Mouse (Mus musculus): Measurements from ENCODE around the gene Il20. TPM values are rescaled to one million over a fixed set of nuclear protein-coding genes. Genes with fewer than 3 reads are reported as not detected.

The Il20 gene
- polyA plus RNA-seq (2012; rRNA removed) = not detected in 2 replicates

- TF ChIP-seq CTCF (IDR thresholded peaks at IDR 0.05; ENCODE audit: borderline replicate concordance, control insufficient read depth, extremely low read depth, insufficient read depth, low read length, poor library complexity) (no peak), POLR2A (IDR thresholded peaks at IDR 0.05; ENCODE audit: control insufficient read depth, extremely low read depth, insufficient read depth, low read length, poor library complexity) (no peak)
- WGBS = 92% methylated on average over 12 of the region's 12 CpGs
- Histone ChIP-seq H3K27me3 (ENCODE audit: control insufficient read depth, insufficient read depth, low read length) (no peaks in the 10 kb centered on the region), H3K36me3 (ENCODE audit: control insufficient read depth, insufficient read depth, low read length) (no peaks in the 10 kb centered on the region), H3K4me1 (replicated peaks; ENCODE audit: control insufficient read depth, insufficient read depth, low read length) (no peaks in the 10 kb centered on the region), H3K27ac (ENCODE audit: control insufficient read depth, insufficient read depth, low read length) (no peak within 1 kb of the TSS), H3K4me3 (ENCODE audit: control insufficient read depth, insufficient read depth, low read length) (no peak within 1 kb of the TSS)
- DNase-seq = no peak
Observed at GRCm38 (mm10) chr1:130911401-130912010, at the start of gene Il20. Gene Il20, minus strand, starts transcription at chr1:130911451.

DNA sequence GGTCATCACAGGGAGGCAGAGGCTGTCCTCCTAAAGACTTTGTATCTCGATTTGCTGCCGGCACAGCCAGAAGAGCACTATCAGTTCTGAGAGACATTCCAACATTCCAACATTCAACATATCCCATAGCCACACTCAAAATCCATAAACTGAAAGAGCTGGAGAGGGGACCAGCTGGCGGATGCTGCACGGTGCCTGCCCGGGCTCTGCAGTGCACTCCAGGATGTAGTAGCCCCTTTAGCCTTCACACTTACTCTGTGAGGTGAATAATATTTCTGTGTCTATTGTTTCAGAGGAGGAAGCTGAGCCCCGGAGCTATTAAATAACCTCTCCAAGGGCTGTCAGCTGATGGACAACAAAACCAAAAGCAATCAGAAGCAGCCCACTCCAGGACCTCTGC lies 35.7 kb upstream of the Il20 start:
- no peak overlapping the region for H3K27ac ChIP-seq (ENCODE audit: control insufficient read depth, insufficient read depth, low read length)
- DNase-seq = no peak
- WGBS = 68% methylated on average over 6 of the region's 6 CpGs
- no peak overlapping the region for H3K4me3 ChIP-seq (ENCODE audit: control insufficient read depth, insufficient read depth, low read length)
- H3K4me1 ChIP-seq (replicated peaks; ENCODE audit: control insufficient read depth, insufficient read depth, low read length) = no peaks in the 10 kb centered on the region
- no peaks in the 10 kb centered on the region for H3K27me3 ChIP-seq (ENCODE audit: control insufficient read depth, insufficient read depth, low read length)
- no peak for TF ChIP-seq CTCF (IDR thresholded peaks at IDR 0.05; ENCODE audit: borderline replicate concordance, control insufficient read depth, extremely low read depth, insufficient read depth, low read length, poor library complexity)
- no peak for TF ChIP-seq POLR2A (IDR thresholded peaks at IDR 0.05; ENCODE audit: control insufficient read depth, extremely low read depth, insufficient read depth, low read length, poor library complexity)
- no peaks in the 10 kb centered on the region for H3K36me3 ChIP-seq (ENCODE audit: control insufficient read depth, insufficient read depth, low read length)

- TF ChIP-seq CTCF (IDR thresholded peaks at IDR 0.05; ENCODE audit: borderline replicate concordance, control insufficient read depth, extremely low read depth, insufficient read depth, low read length, poor library complexity) (no peak), POLR2A (IDR thresholded peaks at IDR 0.05; ENCODE audit: control insufficient read depth, extremely low read depth, insufficient read depth, low read length, poor library complexity) (no peak)
- WGBS = 88% methylated on average over 3 of the region's 3 CpGs
- Histone ChIP-seq H3K27me3 (ENCODE audit: control insufficient read depth, insufficient read depth, low read length) (no peaks in the 10 kb centered on the region), H3K4me1 (replicated peaks; ENCODE audit: control insufficient read depth, insufficient read depth, low read length) (no peaks in the 10 kb centered on the region), H3K27ac (ENCODE audit: control insufficient read depth, insufficient read depth, low read length) (no peak overlapping the region), H3K4me3 (ENCODE audit: control insufficient read depth, insufficient read depth, low read length) (no peak overlapping the region), H3K36me3 (ENCODE audit: control insufficient read depth, insufficient read depth, low read length) (no peaks in the 10 kb centered on the region)
- DNase-seq = no peak
Observed at GRCm38 (mm10) chr1:130941801-130942200, 30.6 kb upstream of the Il20 start.

DNA sequence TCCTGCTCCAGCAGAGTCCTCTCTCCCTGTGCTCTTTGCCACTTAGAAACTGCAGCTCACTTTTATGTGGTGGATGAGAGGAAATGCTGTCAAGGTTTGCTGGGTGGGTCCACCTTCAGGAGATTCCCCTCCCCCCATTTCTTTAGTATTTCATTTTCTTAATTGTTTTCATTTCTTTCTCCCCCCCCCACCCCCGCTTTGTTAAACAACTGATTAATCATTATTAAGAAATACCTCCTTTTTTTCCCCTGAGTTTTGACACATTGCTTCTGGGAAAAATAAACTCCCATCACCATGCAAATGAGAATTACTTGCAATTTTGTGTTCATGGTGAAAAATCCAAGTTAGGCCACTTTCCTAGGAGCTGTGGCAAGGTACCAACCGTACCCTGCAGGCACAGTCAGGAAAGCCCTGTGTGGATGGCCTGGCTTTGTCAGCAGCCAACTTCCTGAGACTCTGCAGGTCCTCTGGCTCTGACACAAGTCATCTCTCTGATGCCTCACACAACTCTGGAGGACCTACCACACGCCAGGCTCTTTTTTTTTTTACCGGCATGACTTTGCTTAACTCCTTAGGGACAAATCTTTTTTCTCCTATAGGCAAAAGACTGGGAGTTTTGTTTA lies 28.9 kb upstream of the Il20 start, which contains the start of gene Il19:
Il19 (minus strand) TSS at position 51 of the 623 bp plus-strand sequence.
- no peak for DNase-seq
- 61% methylated on average over 4 of the region's 4 CpGs for WGBS
- Histone ChIP-seq H3K27me3 (ENCODE audit: control insufficient read depth, insufficient read depth, low read length) (no peaks in the 10 kb centered on the region), H3K4me3 (ENCODE audit: control insufficient read depth, insufficient read depth, low read length) (no peak within 1 kb of the TSS), H3K4me1 (replicated peaks; ENCODE audit: control insufficient read depth, insufficient read depth, low read length) (no peaks in the 10 kb centered on the region), H3K36me3 (ENCODE audit: control insufficient read depth, insufficient read depth, low read length) (no peaks in the 10 kb centered on the region), H3K27ac (ENCODE audit: control insufficient read depth, insufficient read depth, low read length) (no peak within 1 kb of the TSS)
- TF ChIP-seq POLR2A (IDR thresholded peaks at IDR 0.05; ENCODE audit: control insufficient read depth, extremely low read depth, insufficient read depth, low read length, poor library complexity) (no peak), CTCF (IDR thresholded peaks at IDR 0.05; ENCODE audit: borderline replicate concordance, control insufficient read depth, extremely low read depth, insufficient read depth, low read length, poor library complexity) (no peak)

DNA sequence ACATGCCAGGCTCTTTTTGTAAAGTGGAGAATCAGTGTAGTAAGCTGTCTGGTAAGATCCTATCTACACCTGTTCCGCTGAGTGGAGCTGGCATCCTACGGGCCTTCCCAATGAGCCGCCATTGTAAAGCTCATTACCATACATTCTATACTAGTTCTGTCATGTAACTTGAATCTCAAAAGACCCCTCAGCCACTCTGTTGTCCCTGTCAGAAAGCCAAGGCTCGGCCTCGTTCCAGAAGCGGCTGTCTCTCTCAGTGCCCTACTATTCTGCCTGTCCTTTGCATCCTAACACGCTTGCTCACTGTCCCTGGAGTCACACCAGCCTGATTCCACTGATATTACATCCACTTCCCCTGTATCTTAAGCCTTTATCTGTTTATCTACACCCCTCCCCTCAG lies 26.9 kb upstream of the Il20 start:
- DNase-seq = no peak
- TF ChIP-seq CTCF (IDR thresholded peaks at IDR 0.05; ENCODE audit: borderline replicate concordance, control insufficient read depth, extremely low read depth, insufficient read depth, low read length, poor library complexity) (no peak), POLR2A (IDR thresholded peaks at IDR 0.05; ENCODE audit: control insufficient read depth, extremely low read depth, insufficient read depth, low read length, poor library complexity) (no peak)
- H3K4me1 ChIP-seq (replicated peaks; ENCODE audit: control insufficient read depth, insufficient read depth, low read length) = no peaks in the 10 kb centered on the region
- H3K27ac ChIP-seq (ENCODE audit: control insufficient read depth, insufficient read depth, low read length) = no peak overlapping the region
- H3K36me3 ChIP-seq (ENCODE audit: control insufficient read depth, insufficient read depth, low read length) = no peaks in the 10 kb centered on the region
- 96% methylated on average over 7 of the region's 7 CpGs for WGBS
- H3K27me3 ChIP-seq (ENCODE audit: control insufficient read depth, insufficient read depth, low read length) = no peaks in the 10 kb centered on the region
- no peak overlapping the region for H3K4me3 ChIP-seq (ENCODE audit: control insufficient read depth, insufficient read depth, low read length)

DNA sequence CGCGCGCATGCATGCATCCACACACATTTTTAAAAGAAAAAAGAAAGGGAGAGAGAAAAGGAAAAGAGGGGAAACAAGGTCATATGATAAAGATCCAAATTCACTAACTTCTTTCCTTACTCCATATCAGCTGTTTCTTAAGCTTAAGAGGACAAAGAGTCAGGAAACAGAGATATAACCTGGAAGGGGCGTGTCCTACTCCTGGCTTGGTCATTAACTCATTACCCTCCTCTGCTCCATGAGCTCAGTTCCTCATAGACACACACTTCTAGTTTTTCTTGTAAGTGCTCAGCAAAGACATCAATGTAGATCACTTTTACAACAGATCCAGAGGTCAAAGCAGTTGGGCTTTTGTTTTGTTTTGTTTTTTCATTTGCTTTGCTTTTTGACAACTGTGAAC lies 25.9 kb upstream of the Il20 start:
- 96% methylated on average over 4 of the region's 4 CpGs for WGBS
- no peak for DNase-seq
- Histone ChIP-seq H3K4me3 (ENCODE audit: control insufficient read depth, insufficient read depth, low read length) (no peak overlapping the region), H3K27me3 (ENCODE audit: control insufficient read depth, insufficient read depth, low read length) (no peaks in the 10 kb centered on the region), H3K36me3 (ENCODE audit: control insufficient read depth, insufficient read depth, low read length) (no peaks in the 10 kb centered on the region), H3K27ac (ENCODE audit: control insufficient read depth, insufficient read depth, low read length) (no peak overlapping the region), H3K4me1 (replicated peaks; ENCODE audit: control insufficient read depth, insufficient read depth, low read length) (no peaks in the 10 kb centered on the region)
- TF ChIP-seq CTCF (IDR thresholded peaks at IDR 0.05; ENCODE audit: borderline replicate concordance, control insufficient read depth, extremely low read depth, insufficient read depth, low read length, poor library complexity) = no peak
- TF ChIP-seq POLR2A (IDR thresholded peaks at IDR 0.05; ENCODE audit: control insufficient read depth, extremely low read depth, insufficient read depth, low read length, poor library complexity) = no peak

All from thymus, adult 2 months (tissue).